Mouse (Mus musculus) layer of hippocampus, adult 18-20 months (tissue): ENCODE measurements around the gene Fer. TPM values are rescaled to one million over a fixed set of nuclear protein-coding genes. Genes with fewer than 3 reads are reported as not detected.
A peak's percentile ranks its signal among the peaks of the same experiment; 100 is the strongest.

ENCODE experiments used
- DNase-seq, 2 experiments: peaks; one replicate each; pipeline ENCODE4 v3.0.0; 2022; ENCODE audit warnings: low spot score in 2 of 2
- total RNA-seq, 2 experiments: library from RNA; stranded (reverse); gene quantifications; 2 replicates each; pipeline ENCODE4 v1.2.3; 2021

Fer gene
- total RNA-seq, 2 experiments from 2014 or later, result 33.5 to 35.4 TPM

GRCm38 (mm10) chr17:63864171-63864571, 1.3 kb downstream of the Fer start:
- DNase-seq, result no peak

GRCm38 (mm10) chr17:63871773-63872172, 8.9 kb downstream of the Fer start:
- no peak for DNase-seq

- peak; percentile 27 to 55 for DNase-seq
These were observed 16.0 kb downstream of the Fer start for GRCm38 (mm10) chr17:63878889-63879288.

GRCm38 (mm10) chr17:63880009-63880408, 17.1 kb downstream of the Fer start:
- no peak for DNase-seq

- DNase-seq, result no peak
These were observed 24.1 kb downstream of the Fer start for GRCm38 (mm10) chr17:63886988-63887387.

DNA sequence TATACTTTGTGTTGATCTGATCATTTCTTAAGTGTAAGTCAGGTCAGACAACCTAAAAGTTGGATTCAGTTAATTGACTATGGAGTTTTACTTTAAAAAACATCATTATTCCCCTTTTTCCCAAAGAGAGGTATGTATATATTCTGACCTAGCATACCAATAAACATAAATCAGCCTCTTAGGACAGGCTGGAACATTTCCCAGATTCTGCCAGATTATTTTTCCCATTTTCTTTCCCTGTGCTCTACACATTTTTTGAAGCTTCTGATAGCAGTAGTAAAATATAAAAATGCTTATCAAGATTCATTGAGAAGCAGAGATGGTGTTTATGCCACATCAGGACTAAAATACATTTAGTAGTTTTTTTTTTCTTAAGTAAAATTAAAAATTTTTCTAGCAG, 27.7 kb downstream of the Fer start:
- no peak for DNase-seq

- DNase-seq, result no peak
These were observed 33.0 kb downstream of the Fer start for GRCm38 (mm10) chr17:63895829-63896228.

GRCm38 (mm10) chr17:63897050-63897449, 34.2 kb downstream of the Fer start:
- DNase-seq, result no peak

GRCm38 (mm10) chr17:63909297-63909696, 46.4 kb downstream of the Fer start:
- no peak for DNase-seq

GRCm38 (mm10) chr17:63921601-63922203, 58.8 kb downstream of the Fer start:
- no peak for DNase-seq

DNA sequence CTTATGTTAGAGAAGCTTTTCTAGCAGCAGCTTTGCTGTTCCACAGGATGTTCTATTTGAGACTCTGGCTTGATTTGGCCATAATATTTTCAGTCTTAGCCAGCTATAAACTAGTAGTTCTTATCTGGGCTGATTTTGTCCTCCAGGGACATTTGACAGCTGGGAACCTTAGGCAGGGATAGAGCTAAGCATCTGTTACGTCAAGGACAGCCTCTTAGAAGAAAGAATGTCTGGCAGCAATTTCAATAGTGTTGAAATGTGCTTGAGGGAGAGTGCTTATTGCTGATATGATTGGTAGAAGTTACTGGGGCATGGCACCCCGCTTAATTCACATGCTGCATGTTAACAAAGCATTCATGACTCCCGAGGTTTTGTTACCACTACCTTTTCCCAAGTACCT, 62.7 kb downstream of the Fer start:
- DNase-seq, result no peak

DNA sequence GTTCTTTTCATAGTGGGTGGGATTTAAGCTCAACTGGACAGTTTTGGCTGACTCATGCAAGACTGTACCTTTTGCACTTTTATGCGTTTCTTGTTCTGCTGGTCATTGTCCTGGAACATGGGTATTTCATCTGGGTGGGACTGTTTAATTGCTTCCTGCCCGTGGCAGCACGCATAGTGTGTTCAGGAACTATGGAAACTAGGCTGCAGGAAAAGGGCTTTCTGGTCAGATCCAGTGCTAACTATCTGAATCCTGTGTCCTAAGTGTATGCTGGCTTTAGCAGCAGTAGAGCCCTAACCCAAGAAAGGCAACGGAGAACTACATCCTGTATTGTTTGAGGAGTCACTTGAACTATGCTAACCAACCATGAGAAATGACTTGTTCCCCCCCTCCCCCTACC, 67.8 kb downstream of the Fer start:
- DNase-seq, result no peak

DNA sequence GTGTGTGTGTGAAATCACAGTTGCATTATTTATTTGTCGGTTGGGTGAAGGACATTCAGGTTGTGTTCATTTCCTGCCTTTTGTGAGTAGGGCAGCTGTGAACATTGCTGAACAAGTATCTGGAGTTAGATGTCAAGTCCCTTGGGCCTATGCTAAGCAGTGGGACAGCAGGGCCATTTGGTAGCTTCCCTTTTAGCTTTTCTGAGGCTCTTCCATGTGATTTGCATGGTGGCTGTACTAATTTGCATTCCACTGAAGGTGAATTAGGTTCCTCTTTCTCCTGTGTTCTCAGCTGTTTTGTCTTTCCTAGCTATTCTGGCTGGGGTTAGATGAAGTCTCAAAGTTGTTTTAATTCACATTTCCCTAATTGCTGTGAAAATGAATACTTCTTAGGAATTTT, 68.7 kb downstream of the Fer start:
- DNase-seq, result no peak

- no peak for DNase-seq
These were observed 72.5 kb downstream of the Fer start for GRCm38 (mm10) chr17:63935408-63935807.

GRCm38 (mm10) chr17:63937886-63938285, 75.0 kb downstream of the Fer start:
- no peak for DNase-seq

DNA sequence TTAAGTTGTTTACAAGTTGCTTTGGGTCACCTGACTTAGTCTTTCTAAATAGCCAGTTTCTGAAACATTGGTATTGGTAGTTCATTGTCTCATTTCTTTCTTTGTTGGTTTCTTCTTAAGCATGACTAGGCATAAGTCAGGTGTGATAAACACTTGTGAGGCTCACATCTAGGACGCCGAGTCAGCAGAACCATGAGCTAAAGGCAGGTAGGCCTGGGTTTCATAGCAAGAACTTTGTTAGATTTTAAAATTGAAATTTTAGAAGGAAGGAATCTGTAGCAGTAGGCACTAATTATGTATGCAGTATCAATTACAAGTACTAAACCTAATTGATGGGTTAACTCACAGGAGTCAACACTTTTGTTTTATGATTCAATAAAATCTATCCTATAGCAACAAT, 83.9 kb downstream of the Fer start:
- DNase-seq, result no peak

DNA sequence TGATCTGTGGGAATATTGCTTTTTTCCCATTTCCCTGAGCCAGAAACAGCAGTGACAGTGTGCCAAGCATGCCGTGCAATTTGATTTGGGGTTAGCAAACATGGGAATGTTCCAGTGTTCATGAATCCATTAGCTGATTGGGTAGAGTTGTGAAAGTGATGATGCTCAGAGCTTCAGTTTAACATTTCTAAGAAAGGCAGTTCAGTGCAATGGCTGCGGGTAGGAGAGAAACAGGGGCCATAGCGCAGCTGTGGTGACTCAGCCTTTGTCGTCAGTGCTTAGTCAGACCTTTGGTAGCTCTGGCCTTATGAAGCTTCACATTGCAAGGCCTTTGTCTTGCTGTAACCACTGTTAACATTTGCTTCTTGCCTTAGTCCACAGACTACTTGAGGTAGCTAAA, 85.9 kb downstream of the Fer start:
- DNase-seq, result peak in 1 of 2 experiments; percentile 22

DNA sequence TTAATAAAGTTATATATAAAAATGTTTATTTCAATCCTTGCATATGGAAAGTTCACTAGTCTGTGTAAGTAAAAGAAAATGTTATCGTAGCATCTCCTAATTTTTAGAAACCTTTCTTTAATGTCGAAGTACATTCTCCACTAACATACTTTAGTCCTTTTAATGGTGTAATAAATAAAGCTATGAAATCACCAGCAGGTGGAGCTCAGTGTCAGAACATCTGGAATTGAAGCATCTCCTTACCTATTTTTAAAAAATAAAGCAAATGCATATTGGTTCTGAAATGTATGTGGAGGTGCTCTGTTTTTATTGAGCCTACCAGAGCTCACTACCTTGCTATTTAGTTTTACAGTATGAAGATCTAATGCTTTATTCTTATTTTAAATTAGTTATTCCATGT, 88.6 kb downstream of the Fer start:
- no peak for DNase-seq

- DNase-seq, result no peak
These were observed 104.2 kb downstream of the Fer start for GRCm38 (mm10) chr17:63967091-63967490.

GRCm38 (mm10) chr17:63969448-63969847, 106.6 kb downstream of the Fer start:
- DNase-seq, result no peak

DNA sequence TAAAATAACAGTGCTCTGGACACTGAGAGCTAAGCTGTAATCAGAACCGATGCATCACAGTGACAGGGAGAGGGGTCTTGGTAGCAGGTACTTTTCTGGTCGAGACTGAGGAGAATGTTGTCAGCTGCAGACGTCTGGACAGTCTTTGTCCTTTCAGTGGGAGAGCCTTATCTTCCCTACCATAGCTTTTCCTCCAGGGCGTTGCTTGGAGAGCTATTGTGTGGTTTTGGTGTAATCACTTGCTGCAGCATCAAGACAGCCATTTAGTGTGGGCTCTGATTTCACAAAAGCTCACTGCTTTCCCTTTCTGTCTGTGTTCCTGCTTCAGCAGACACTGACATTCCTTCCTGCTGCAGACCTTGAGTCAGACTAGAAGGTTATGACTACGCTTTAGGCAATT, 107.4 kb downstream of the Fer start:
- DNase-seq, result no peak

DNA sequence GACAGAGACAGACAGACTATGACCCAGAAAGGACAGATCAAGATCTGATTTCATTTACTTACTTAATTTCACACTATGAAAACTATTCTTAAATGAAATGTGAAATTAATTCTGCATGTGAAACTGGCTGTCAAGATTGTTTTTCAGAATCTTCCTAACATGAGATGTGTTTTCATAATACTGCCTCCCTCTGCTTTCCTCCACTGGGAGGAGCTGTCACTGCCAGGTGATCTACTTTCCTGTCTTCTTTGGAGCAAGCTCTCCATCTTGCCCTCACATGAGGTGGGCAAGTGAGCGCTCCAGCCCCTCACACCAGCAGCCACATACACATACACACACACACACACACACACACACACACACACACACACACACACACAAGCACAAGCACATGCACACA, 108.1 kb downstream of the Fer start:
- no peak for DNase-seq

- no peak for DNase-seq
These were observed 109.3 kb downstream of the Fer start for GRCm38 (mm10) chr17:63972181-63972580.

- DNase-seq, result no peak
These were observed 110.9 kb downstream of the Fer start for GRCm38 (mm10) chr17:63973806-63974205.
